ENCODE assay signal across 17 mouse cellular contexts in genomic region chr14:12134504-12134903, GRCm38 (mm10).
DNase-seq lines count a peak whose midpoint lies in the region; ATAC-seq and TF ChIP-seq lines count a peak whose summit lies in the region.
"Had no signal": no experiment of that assay in that cellular context is flagged by ENCODE, and none has a peak within 500 bp of the region (broad histone marks: within the 10 kb centered on the region; RNA-seq: fewer than 3 reads in every experiment).

No protein-coding gene starts in this region.

- intact Hi-C loops in heart, postnatal 14 days (cut with DNase I): loop anchor here (10.0 kb wide), 2 partner anchors 250 to 330 kb away; no protein-coding TSS in a partner anchor

- H3K4me1 ChIP-seq in heart, embryonic 11.5 days (ENCODE audit: control insufficient read depth, insufficient read depth, low read length): peaks cover 6% of the 10 kb centered on the region; the same call in 1 of the 2 replicates
- H3K4me1 ChIP-seq in heart, postnatal 0 days (ENCODE audit: control insufficient read depth, insufficient read depth): peaks cover 3% of the 10 kb centered on the region; the same call in 1 of the 2 replicates
- H3K4me1 ChIP-seq in lung, postnatal 0 days (ENCODE audit: insufficient read depth, low read depth, low read length): no peaks in the 10 kb centered on the region; the same call in 1 of the 2 replicates
- H3K4me1 ChIP-seq: liver, embryonic 15.5 days; midbrain, embryonic 13.5 days had no signal

- WGBS in heart, embryonic 11.5 days (ENCODE audit: insufficient replicate concordance): 75% methylated on average over 4 of the region's 4 CpGs
- 67% methylated on average over 4 of the region's 4 CpGs for WGBS in heart, postnatal 0 days
- WGBS in lung, postnatal 0 days: 40% methylated on average over 4 of the region's 4 CpGs

- no peak for TF ChIP-seq CTCF in heart, postnatal 0 days (IDR thresholded peaks at IDR 0.05; ENCODE audit: low read depth)
- no peak for TF ChIP-seq CTCF in lung, postnatal 0 days (IDR thresholded peaks at IDR 0.05)

- DNase-seq in heart, adult 9 months (ENCODE audit: low spot score in 2 of 2): peak; percentile 46 to 75
- no peak for DNase-seq in heart, postnatal 0 days (ENCODE audit: low spot score)
- DNase-seq in heart, postnatal 14 days: peak; percentile 8 to 12
- peak; percentile 38 for DNase-seq in lung, postnatal 0 days (ENCODE audit: low spot score)
- DNase-seq in embryo, embryonic 11 days: no peak
- DNase-seq in frontal cortex, postnatal 36 days (ENCODE audit: low spot score in 2 of 2): no peak
- DNase-seq: cerebellum, postnatal 25 days; layer of hippocampus, adult 9-11 months; right cerebral cortex, postnatal 25 days; thymus, postnatal 14 days had no signal

- ATAC-seq in heart, embryonic 11.5 days (replicated peaks; ENCODE audit: insufficient number of reproducible peaks, low FRiP score, low TSS enrichment): no peak
- ATAC-seq in heart, postnatal 0 days (ENCODE audit: insufficient read depth, low read depth): peak; percentile 27; the same call in 1 of the 2 replicates
- peak; percentile 64 for ATAC-seq in lung, postnatal 0 days
- ATAC-seq: forebrain, embryonic 15.5 days had no signal

- H3K27me3 ChIP-seq in heart, embryonic 11.5 days (ENCODE audit: control insufficient read depth, insufficient read depth, low read length): no peaks in the 10 kb centered on the region
- H3K27me3 ChIP-seq in heart, postnatal 0 days (ENCODE audit: control insufficient read depth, insufficient read depth, low read length): no peaks in the 10 kb centered on the region
- H3K27me3 ChIP-seq in lung, postnatal 0 days (replicated peaks; ENCODE audit: insufficient read depth, low read length): no peaks in the 10 kb centered on the region
- H3K27me3 ChIP-seq: forebrain, embryonic 15.5 days; heart, embryonic 13.5 days; hindbrain, embryonic 13.5 days; liver, embryonic 15.5 days; midbrain, embryonic 13.5 days had no signal

- H3K4me3 ChIP-seq in heart, embryonic 11.5 days (ENCODE audit: low read depth, low read length): no peak overlapping the region
- no peak overlapping the region for H3K4me3 ChIP-seq in heart, postnatal 0 days (ENCODE audit: low read depth, low read length)
- no peak overlapping the region for H3K4me3 ChIP-seq in lung, postnatal 0 days (ENCODE audit: low read depth, low read length)
- H3K4me3 ChIP-seq: erythroblast, embryonic 14.5 days; forebrain, embryonic 15.5 days; heart, embryonic 13.5 days; hindbrain, embryonic 13.5 days; liver, embryonic 15.5 days; midbrain, embryonic 13.5 days had no signal

- no peak for TF ChIP-seq EP300 in heart, postnatal 0 days (IDR thresholded peaks at IDR 0.05; ENCODE audit: low read depth)
- peak; percentile 62 for TF ChIP-seq EP300 in lung, postnatal 0 days (IDR thresholded peaks at IDR 0.05)

- H3K36me3 ChIP-seq in heart, embryonic 11.5 days (ENCODE audit: control insufficient read depth, insufficient read depth, low read length): no peaks in the 10 kb centered on the region
- no peaks in the 10 kb centered on the region for H3K36me3 ChIP-seq in heart, postnatal 0 days (replicated peaks; ENCODE audit: control insufficient read depth, insufficient read depth, low read length)
- no peaks in the 10 kb centered on the region for H3K36me3 ChIP-seq in lung, postnatal 0 days (ENCODE audit: insufficient read depth, low read length)
- H3K36me3 ChIP-seq: forebrain, embryonic 15.5 days; hindbrain, embryonic 13.5 days; liver, embryonic 15.5 days; midbrain, embryonic 13.5 days had no signal

- H3K4me2 ChIP-seq in heart, embryonic 11.5 days: no peak overlapping the region
- H3K4me2 ChIP-seq in heart, postnatal 0 days (ENCODE audit: low read depth, low read length): no peak overlapping the region
- no peak overlapping the region for H3K4me2 ChIP-seq in lung, postnatal 0 days (replicated peaks; ENCODE audit: low read depth, low read length)
- H3K4me2 ChIP-seq: forebrain, embryonic 15.5 days; heart, embryonic 13.5 days; hindbrain, embryonic 13.5 days; liver, embryonic 15.5 days; midbrain, embryonic 13.5 days had no signal

- H3K9me3 ChIP-seq in heart, embryonic 11.5 days (replicated peaks; ENCODE audit: control insufficient read depth, low read length): no peaks in the 10 kb centered on the region
- no peaks in the 10 kb centered on the region for H3K9me3 ChIP-seq in heart, postnatal 0 days (replicated peaks; ENCODE audit: control insufficient read depth, low read length)
- H3K9me3 ChIP-seq in lung, postnatal 0 days (ENCODE audit: low read length): no peaks in the 10 kb centered on the region
- H3K9me3 ChIP-seq: forebrain, embryonic 15.5 days; heart, embryonic 13.5 days; hindbrain, embryonic 13.5 days; liver, embryonic 15.5 days; midbrain, embryonic 13.5 days had no signal

- H3K9ac ChIP-seq in heart, embryonic 11.5 days (ENCODE audit: low read depth, low read length): no peak overlapping the region
- H3K9ac ChIP-seq in heart, postnatal 0 days (replicated peaks; ENCODE audit: low read depth, low read length): no peak overlapping the region
- H3K9ac ChIP-seq in lung, postnatal 0 days (replicated peaks; ENCODE audit: low read depth): no peak overlapping the region
- H3K9ac ChIP-seq: forebrain, embryonic 15.5 days; heart, embryonic 13.5 days; hindbrain, embryonic 13.5 days; liver, embryonic 15.5 days; midbrain, embryonic 13.5 days had no signal

- H3K27ac ChIP-seq in heart, embryonic 11.5 days (ENCODE audit: low read depth, low read length): no peak overlapping the region
- H3K27ac ChIP-seq in heart, postnatal 0 days (ENCODE audit: low read depth): no peak overlapping the region
- H3K27ac ChIP-seq in lung, postnatal 0 days (ENCODE audit: low read length): no peak overlapping the region
- H3K27ac ChIP-seq: forebrain, embryonic 15.5 days; heart, embryonic 13.5 days; hindbrain, embryonic 13.5 days; liver, embryonic 15.5 days; midbrain, embryonic 13.5 days had no signal

Comparison
In these comparisons a context has a peak if more than half of its experiments do, and no peak if none do; other contexts are left out.
1. DNase-seq: peak in heart, adult 9 months (2 of 2), heart, postnatal 14 days (2 of 2) and lung, postnatal 0 days (single experiment); none in heart, postnatal 0 days (single experiment), embryo, embryonic 11 days (single experiment) and frontal cortex, postnatal 36 days (0 of 2).